Mouse (Mus musculus): ENCODE data around the gene Polm.

The Polm gene

GRCm38 (mm10) chr11:5804174-5804573 lies 33.6 kb downstream of the Polm start:
- DNase-seq (ENCODE audit: low spot score in 2 of 2): no peak

- no peak for DNase-seq (ENCODE audit: low spot score in 2 of 2)
Observed at GRCm38 (mm10) chr11:5803551-5803981, 34.2 kb downstream of the Polm start, which contains the start of gene Pgam2. Pgam2 (minus strand) TSS chr11:5803733.

- DNase-seq (ENCODE audit: low spot score in 2 of 2): no peak
Observed at GRCm38 (mm10) chr11:5802457-5803217, 35.2 kb downstream of the Polm start.

- DNase-seq (ENCODE audit: low spot score in 2 of 2): no peak
Observed at GRCm38 (mm10) chr11:5802005-5802404, 35.8 kb downstream of the Polm start.

GRCm38 (mm10) chr11:5801511-5801910 lies 36.3 kb downstream of the Polm start:
- no peak for DNase-seq (ENCODE audit: low spot score in 2 of 2)

- DNase-seq (ENCODE audit: low spot score in 2 of 2): no peak
Observed at GRCm38 (mm10) chr11:5799621-5800490, 38.0 kb downstream of the Polm start.

GRCm38 (mm10) chr11:5797928-5798327 lies 39.9 kb downstream of the Polm start:
- DNase-seq (ENCODE audit: low spot score in 2 of 2): no peak

GRCm38 (mm10) chr11:5797371-5797770 lies 40.4 kb downstream of the Polm start:
- DNase-seq (ENCODE audit: low spot score in 2 of 2): no peak

- DNase-seq (ENCODE audit: low spot score in 2 of 2): no peak
Observed at GRCm38 (mm10) chr11:5796939-5797338, 40.9 kb downstream of the Polm start.

GRCm38 (mm10) chr11:5795706-5796105 lies 42.1 kb downstream of the Polm start:
- DNase-seq (ENCODE audit: low spot score in 2 of 2): no peak

- DNase-seq (ENCODE audit: low spot score in 2 of 2): no peak
Observed at GRCm38 (mm10) chr11:5795290-5795689, 42.5 kb downstream of the Polm start.

- no peak for DNase-seq (ENCODE audit: low spot score in 2 of 2)
Observed at GRCm38 (mm10) chr11:5790431-5790830, 47.4 kb downstream of the Polm start.

GRCm38 (mm10) chr11:5789754-5790333 lies 48.0 kb downstream of the Polm start:
- DNase-seq (ENCODE audit: low spot score in 2 of 2): peak in 1 of 2 experiments; percentile 66

GRCm38 (mm10) chr11:5789071-5789753 lies 48.6 kb downstream of the Polm start:
- no peak for DNase-seq (ENCODE audit: low spot score in 2 of 2)

GRCm38 (mm10) chr11:5788056-5789014 lies 49.5 kb downstream of the Polm start, which contains the start of gene Dbnl:
Dbnl (plus strand) TSS chr11:5788488.
- peak; percentile 90 to 95 for DNase-seq (ENCODE audit: low spot score in 2 of 2)

- DNase-seq (ENCODE audit: low spot score in 2 of 2): no peak
Observed at GRCm38 (mm10) chr11:5787671-5788055, 50.2 kb downstream of the Polm start.

- DNase-seq (ENCODE audit: low spot score in 2 of 2): no peak
Observed at GRCm38 (mm10) chr11:5785732-5786131, 52.1 kb downstream of the Polm start.

- DNase-seq (ENCODE audit: low spot score in 2 of 2): no peak
Observed at GRCm38 (mm10) chr11:5782199-5782944, 55.4 kb downstream of the Polm start.

GRCm38 (mm10) chr11:5780035-5780499 lies 57.7 kb downstream of the Polm start:
- DNase-seq (ENCODE audit: low spot score in 2 of 2): no peak

GRCm38 (mm10) chr11:5778481-5778880 lies 59.3 kb downstream of the Polm start:
- no peak for DNase-seq (ENCODE audit: low spot score in 2 of 2)

Measured in urinary bladder, adult 18-20 months (tissue).